Mouse (Mus musculus): Measurements from ENCODE around the gene Epb41l4b.
A peak's percentile ranks its signal among the peaks of the same experiment; 100 is the strongest.

Epb41l4b gene

GRCm38 (mm10) chr4:57015032-57015431 lies 128.2 kb downstream of the Epb41l4b start:
- no peak for DNase-seq (ENCODE audit: low read depth, low spot score)

GRCm38 (mm10) chr4:57011454-57012046 lies 131.7 kb downstream of the Epb41l4b start:
- DNase-seq (ENCODE audit: low read depth, low spot score) = no peak

GRCm38 (mm10) chr4:57010919-57011318 lies 132.3 kb downstream of the Epb41l4b start:
- no peak for DNase-seq (ENCODE audit: low read depth, low spot score)

GRCm38 (mm10) chr4:57010425-57010824 lies 132.8 kb downstream of the Epb41l4b start:
- no peak for DNase-seq (ENCODE audit: low read depth, low spot score)

GRCm38 (mm10) chr4:57007717-57008116 lies 135.5 kb downstream of the Epb41l4b start:
- DNase-seq (ENCODE audit: low read depth, low spot score) = no peak

GRCm38 (mm10) chr4:57005011-57005410 lies 138.2 kb downstream of the Epb41l4b start:
- DNase-seq (ENCODE audit: low read depth, low spot score) = no peak

GRCm38 (mm10) chr4:57003886-57004285 lies 139.4 kb downstream of the Epb41l4b start:
- no peak for DNase-seq (ENCODE audit: low read depth, low spot score)

- DNase-seq (ENCODE audit: low read depth, low spot score) = no peak
These were observed 140.5 kb downstream of the Epb41l4b start for GRCm38 (mm10) chr4:57002751-57003150.

- DNase-seq (ENCODE audit: low read depth, low spot score) = no peak
These were observed 141.8 kb downstream of the Epb41l4b start for GRCm38 (mm10) chr4:57001437-57001836.

- DNase-seq (ENCODE audit: low read depth, low spot score) = no peak
These were observed 149.9 kb downstream of the Epb41l4b start for GRCm38 (mm10) chr4:56993331-56993730.

GRCm38 (mm10) chr4:56991951-56992350 lies 151.3 kb downstream of the Epb41l4b start:
- DNase-seq (ENCODE audit: low read depth, low spot score) = no peak

GRCm38 (mm10) chr4:56990215-56990584 lies 153.0 kb downstream of the Epb41l4b start, which contains the start of gene Frrs1l:
TSS of gene Frrs1l (minus strand) at chr4:56990391.
- DNase-seq (ENCODE audit: low read depth, low spot score) = peak; percentile 36

- DNase-seq (ENCODE audit: low read depth, low spot score) = peak; percentile 46
These were observed 153.6 kb downstream of the Epb41l4b start for GRCm38 (mm10) chr4:56989431-56990214.

GRCm38 (mm10) chr4:56965586-56966179 lies 177.6 kb downstream of the Epb41l4b start:
- no peak for DNase-seq (ENCODE audit: low read depth, low spot score)

GRCm38 (mm10) chr4:56963687-56964086 lies 179.6 kb downstream of the Epb41l4b start:
- no peak for DNase-seq (ENCODE audit: low read depth, low spot score)

GRCm38 (mm10) chr4:56961320-56961925 lies 181.8 kb downstream of the Epb41l4b start:
- DNase-seq (ENCODE audit: low read depth, low spot score) = no peak

- DNase-seq (ENCODE audit: low read depth, low spot score) = peak; percentile 73
These were observed 185.7 kb downstream of the Epb41l4b start for GRCm38 (mm10) chr4:56957518-56957917.

- DNase-seq (ENCODE audit: low read depth, low spot score) = peak; percentile 68
These were observed 190.0 kb downstream of the Epb41l4b start for GRCm38 (mm10) chr4:56953235-56953634.

- peak; percentile 51 for DNase-seq (ENCODE audit: low read depth, low spot score)
These were observed 191.5 kb downstream of the Epb41l4b start for GRCm38 (mm10) chr4:56951701-56952100.

- DNase-seq (ENCODE audit: low read depth, low spot score) = peak; percentile 61
These were observed 193.7 kb downstream of the Epb41l4b start for GRCm38 (mm10) chr4:56949494-56949893.

GRCm38 (mm10) chr4:56946641-56947640 lies 196.3 kb downstream of the Epb41l4b start, which contains the start of gene Tmem245:
TSS of gene Tmem245 (minus strand) at chr4:56947437.
- peak; percentile 98 for DNase-seq (ENCODE audit: low read depth, low spot score)

Measured in ZHBTc4 (cell line).